Mouse (Mus musculus): ENCODE measurements around the gene Dolpp1.

- TF ChIP-seq CTCF (IDR thresholded peaks at IDR 0.05; ENCODE audit: low read depth, low read length) (no peak), POLR2A (IDR thresholded peaks at IDR 0.05; ENCODE audit: borderline replicate concordance, low read depth, low read length) (no peak)
Measured at GRCm38 (mm10) chr2:30379307-30379706, 12.7 kb upstream of the Dolpp1 start.
